Mouse (Mus musculus): ENCODE results near the gene Stard5.

DNA sequence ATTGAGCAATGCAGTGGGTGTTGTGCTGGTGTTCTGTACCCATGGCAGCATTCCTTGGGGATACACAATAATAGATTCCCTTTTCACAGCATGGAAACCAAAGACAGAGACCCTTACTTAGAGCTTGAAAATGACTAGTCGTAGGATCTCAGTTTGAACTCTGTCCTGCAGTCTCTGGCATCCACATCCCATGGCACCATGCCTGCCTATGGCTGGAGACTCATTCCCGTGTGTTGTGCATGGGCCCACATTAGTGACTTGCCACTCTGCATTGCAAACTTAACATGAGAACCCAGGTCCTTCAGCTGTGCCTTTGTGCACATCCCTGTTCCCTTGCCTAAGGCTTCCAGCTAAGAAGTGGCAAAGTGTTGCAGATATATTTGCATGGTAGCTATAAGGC, 13.0 kb downstream of the Stard5 start:
- TF ChIP-seq CTCF (IDR thresholded peaks at IDR 0.05; ENCODE audit: borderline replicate concordance, insufficient read depth, low read depth, low read length) (no peak), POLR2A (IDR thresholded peaks at IDR 0.05; ENCODE audit: borderline replicate concordance, insufficient read depth, low read length) (no peak)

Data from cerebellum, adult 2 months (tissue).